Mouse (Mus musculus): ENCODE results near the gene Rab5if.
"Not testable (repeated sequence)": the region's sequence is repeated elsewhere in the genome, so short reads cannot be mapped to it uniquely, and the experiment has no call there.

Rab5if gene

GRCm38 (mm10) chr2:156892821-156893220 is 29.9 kb downstream of the Rab5if start:
- no peak for DNase-seq

GRCm38 (mm10) chr2:156894496-156895265 is 31.8 kb downstream of the Rab5if start:
- no peak for DNase-seq

DNA sequence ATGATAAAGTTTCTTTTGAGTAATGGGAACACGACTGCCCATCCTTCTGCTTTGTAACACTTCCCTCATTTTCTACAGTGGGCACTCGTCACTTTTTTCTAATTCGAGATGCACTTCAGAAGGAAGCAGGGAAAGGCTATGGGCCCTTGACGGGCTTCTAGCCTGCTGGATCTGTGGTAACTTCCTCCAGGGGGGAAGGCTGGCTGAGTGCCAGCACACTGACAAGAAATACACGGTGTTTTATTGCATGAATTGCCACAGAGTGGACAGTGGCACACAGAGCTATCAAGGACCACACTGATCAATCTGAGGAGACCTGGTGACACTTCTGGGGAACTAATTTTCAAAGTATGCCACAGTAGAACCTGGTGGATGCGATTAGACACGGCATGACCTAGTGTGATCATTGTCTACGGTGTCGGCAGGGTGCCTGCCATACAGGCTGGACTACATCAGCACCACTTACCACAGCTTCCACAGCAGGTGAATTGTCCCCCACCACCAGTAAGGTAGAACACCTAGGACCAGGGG is 33.5 kb downstream of the Rab5if start:
- DNase-seq: no peak

DNA sequence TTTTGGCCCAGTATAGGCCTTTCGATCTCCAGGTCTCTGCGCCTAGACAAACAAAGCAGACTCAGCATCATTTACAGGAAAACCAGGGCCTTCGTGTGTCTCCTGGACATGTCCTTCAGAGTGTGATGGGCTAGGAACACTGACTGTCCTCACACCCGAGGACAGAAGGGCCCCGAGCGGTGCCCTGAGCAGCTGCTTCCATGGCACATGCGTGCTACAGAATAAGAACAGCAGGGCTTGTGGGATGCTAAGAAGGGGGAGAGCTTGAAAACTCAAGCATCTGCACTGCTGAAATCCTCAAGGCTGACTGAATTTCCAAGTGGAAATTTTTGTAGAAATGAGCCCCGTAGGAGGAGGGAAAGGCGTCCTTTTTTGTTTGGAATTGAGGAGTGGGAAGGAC is 34.1 kb downstream of the Rab5if start:
- no peak for DNase-seq

DNA sequence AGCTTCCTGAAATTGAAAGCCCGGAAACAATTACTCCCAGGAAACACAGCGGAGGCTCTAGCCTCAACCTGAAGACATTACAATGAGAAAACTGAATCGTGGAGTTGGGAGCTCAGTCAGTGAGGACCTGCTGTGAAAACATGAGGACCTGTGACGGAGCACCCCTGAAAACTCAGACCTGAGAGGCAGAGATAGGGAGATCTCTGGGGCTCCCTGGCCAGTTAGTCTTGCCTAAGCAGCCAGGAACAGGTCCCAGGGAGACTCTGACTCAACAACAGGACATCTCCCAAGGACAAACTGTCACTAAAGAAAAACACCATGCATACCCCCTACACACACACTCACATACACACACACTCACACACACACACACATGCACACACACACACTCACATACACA is 35.4 kb downstream of the Rab5if start:
- no peak for DNase-seq

DNA sequence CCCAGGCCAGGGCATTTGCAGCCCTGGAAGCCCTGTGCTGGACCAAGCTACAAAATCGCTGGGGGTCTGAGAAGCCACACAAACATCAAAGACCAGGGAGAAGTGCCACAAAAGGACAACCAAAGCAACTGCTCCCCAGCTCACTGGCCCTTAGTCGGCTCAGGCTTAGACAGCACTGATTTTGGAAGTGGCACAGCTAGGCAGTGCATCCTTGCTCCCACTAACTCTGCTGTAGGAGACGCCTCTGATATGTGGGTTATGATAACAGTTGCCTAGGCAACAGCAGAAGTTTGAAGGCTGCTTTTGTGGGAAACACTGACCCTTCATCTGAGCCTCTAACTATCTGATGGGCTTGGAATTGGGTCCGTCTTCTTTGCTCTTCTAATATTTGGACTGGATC is 36.3 kb downstream of the Rab5if start:
- DNase-seq: no peak

DNA sequence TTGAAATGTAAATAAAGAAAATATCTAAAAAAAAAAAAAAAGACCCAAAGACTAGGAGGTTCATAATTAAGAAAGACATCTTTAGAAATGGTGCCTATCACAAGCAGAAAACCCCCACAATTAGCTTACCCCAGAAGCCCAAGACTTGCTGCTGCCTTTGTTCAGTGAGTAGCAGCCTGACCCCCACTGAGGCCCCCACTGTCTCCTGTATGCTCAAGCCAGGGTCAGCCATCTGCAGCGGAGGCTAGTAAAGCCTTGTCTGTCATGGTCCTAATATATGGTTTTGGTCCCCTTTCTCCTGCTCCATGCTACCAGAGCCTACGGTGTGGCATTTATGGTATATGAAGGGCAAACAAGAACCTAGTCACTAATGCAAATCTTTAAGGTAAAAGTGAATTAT is 38.4 kb downstream of the Rab5if start:
- DNase-seq: no peak

GRCm38 (mm10) chr2:156901883-156902282 is 39.0 kb downstream of the Rab5if start:
- DNase-seq: no peak

DNA sequence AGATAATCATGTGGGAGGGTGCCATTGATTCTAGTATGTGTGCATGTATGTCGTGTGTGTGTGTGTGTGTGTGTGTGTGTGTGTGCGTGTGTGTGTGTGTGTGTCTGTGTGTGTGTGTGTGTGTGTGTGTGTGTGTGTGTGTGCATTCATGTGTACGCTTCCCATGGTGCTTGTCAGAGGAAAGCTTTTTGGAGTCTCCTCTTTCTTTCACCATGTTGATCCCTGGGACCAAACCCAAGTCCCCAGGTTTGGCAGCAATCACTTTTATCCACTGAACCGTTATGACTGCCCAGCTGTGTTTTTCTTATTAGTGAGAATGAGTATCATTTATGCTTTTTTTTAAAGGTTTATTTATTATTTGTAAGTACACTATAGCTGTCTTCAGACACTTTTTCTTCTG is 39.5 kb downstream of the Rab5if start:
- DNase-seq: not testable (repeated sequence)

DNA sequence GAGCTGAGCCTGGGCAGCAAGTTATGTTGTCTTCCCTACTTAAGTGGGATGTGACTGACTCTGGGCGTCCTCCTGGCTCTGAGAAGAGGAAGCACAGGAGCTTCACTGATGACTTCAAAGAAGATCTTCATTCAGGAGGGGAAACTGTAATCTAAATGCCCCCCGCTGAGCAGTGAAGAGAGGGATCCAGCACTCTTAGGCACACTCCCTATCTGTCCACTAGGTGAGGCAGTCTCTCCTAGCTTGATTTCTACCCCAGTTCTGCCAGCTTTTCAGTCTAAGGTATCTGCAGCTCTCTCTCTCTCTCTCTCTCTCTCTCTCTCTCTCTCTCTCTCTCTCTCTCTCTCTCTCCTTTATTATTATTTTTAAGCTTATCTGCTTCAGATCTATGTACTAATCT is 40.4 kb downstream of the Rab5if start:
- no peak for DNase-seq

- DNase-seq: no peak
Observed at GRCm38 (mm10) chr2:156904976-156905717, 42.2 kb downstream of the Rab5if start.

GRCm38 (mm10) chr2:156905931-156906330 is 43.0 kb downstream of the Rab5if start:
- DNase-seq: not testable (repeated sequence)

DNA sequence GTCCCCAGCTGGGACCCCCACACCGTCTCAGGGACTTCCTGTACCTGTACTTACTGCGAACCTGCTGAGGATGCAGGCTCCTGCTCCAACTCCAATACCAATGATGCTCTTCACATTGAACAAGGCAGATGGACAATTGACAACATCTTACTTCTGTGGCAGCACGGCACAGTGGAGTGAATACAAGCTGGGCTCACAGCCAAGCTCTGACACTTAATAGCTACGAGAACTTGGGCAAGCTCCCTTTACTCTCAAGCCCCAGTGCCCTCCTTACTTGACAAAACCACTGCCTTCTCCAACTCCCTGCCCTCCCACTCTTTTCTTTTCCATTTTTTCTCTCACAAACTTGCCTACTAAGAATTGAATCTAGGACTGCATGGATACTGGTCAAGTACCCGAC is 50.3 kb downstream of the Rab5if start:
- no peak for DNase-seq

DNA sequence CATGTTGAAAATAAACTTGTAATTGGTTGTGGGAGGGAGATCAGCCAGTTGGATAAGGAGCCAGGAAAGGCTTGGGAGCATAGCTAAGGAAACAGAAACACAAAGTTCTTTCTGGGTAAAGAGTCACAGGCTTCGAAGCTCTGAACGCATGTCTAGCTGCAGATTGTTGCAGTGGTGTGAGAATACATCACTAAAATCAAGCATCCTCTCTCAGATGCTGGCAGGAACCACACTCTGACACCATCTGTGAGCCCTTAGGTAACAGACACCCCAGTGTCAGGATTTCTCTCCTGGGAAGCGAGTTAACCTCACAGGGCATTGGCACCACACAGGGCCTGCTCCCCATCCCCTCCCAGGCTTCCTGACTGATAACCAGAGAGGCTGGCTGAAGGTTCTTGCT is 52.6 kb downstream of the Rab5if start:
- DNase-seq: no peak

- no peak for DNase-seq
Observed at GRCm38 (mm10) chr2:156916419-156917125, 53.6 kb downstream of the Rab5if start.

GRCm38 (mm10) chr2:156918562-156918961 is 55.6 kb downstream of the Rab5if start:
- peak; percentile 4 to 16 for DNase-seq

DNA sequence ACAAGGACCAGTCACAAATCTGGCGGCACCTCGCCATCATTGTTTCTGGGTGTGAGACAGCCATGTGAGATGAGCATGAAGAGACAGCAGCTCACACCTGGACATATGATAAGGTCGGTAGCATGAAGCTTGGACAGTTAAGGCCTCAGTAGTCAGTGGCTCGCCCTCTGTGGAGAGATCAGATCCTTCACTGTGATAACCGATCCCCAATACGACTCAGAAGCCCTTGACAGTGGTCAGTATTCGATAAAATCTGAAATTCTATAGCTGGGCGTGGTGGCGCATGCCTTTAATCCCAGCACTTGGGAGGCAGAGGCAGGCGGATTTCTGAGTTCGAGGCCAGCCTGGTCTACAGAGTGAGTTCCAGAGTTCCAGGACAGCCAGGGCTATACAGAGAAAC is 56.3 kb downstream of the Rab5if start:
- DNase-seq: not testable (repeated sequence)

GRCm38 (mm10) chr2:156919796-156920195 is 56.9 kb downstream of the Rab5if start:
- no peak for DNase-seq

DNA sequence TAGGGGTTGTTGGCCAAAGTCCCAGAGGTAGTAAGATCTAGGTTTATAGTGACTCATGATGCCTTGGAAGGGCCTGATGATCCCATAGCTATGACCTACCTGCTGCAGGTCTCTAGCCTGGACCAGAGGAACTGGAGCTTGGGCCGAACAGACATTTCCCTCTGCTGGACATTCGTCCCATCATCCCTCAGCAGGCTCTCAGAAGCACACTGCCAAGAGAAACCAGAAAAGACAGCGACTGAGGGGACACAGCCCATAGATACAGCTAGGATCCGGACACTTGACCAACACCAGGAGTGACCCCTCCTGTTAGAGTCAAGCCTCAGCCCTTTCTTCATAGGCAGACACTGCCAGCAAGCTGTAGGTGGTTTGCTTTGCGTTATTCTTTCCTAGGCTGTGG is 60.1 kb downstream of the Rab5if start:
- DNase-seq: no peak

Measured in spleen, adult 18-20 months (tissue).